Mouse (Mus musculus) MEL (cell line): ENCODE measurements around the gene Nupl2.

Source experiments
- MAX ChIP-seq: IDR thresholded peaks from 2 replicates; pipeline ENCODE4 v1.6.1; 2011; ENCODE audit warnings: low read length, improper control_type of control experiment
- POLR2A ChIP-seq, 2 experiments: IDR thresholded peaks; 2 replicates each; pipeline ENCODE4 v1.6.1; 2011 to 2012; ENCODE audit warnings: low read length in 2 of 2, mild to moderate bottlenecking in 2 of 2, control low read depth in 1 of 2, improper control_type of control experiment in 1 of 2, low read depth in 1 of 2, moderate library complexity in 1 of 2; ENCODE audit not compliant: control insufficient read depth in 1 of 2, insufficient read depth in 1 of 2, poor library complexity in 1 of 2

GRCm38 (mm10) chr5:24184011-24184410 lies 19.2 kb downstream of the Nupl2 start:
- TF ChIP-seq MAX: no peak
- TF ChIP-seq POLR2A (IDR thresholded peaks at IDR 0.05; ENCODE audit: control insufficient read depth in 1 of 2, insufficient read depth in 1 of 2, low read depth in 1 of 2, low read length in 2 of 2, poor library complexity in 1 of 2): no peak
